Mouse (Mus musculus): Measurements from ENCODE around the gene A930002H24Rik. TPM values are rescaled to one million over a fixed set of nuclear protein-coding genes. Genes with fewer than 3 reads are reported as not detected.
"Not testable (repeated sequence)": the region's sequence is repeated elsewhere in the genome, so short reads cannot be mapped to it uniquely, and the experiment has no call there.

The A930002H24Rik gene
- polyA plus RNA-seq, 1 experiment from 2014 or later: 1.9 TPM

- no peak overlapping the region for H3K4me3 ChIP-seq (replicated peaks)
- H3K4me1 ChIP-seq: 0 out of 2 replicates have a peak, but pooled peaks cover 7% of the 10 kb centered on the region
- no peak overlapping the region for H3K27ac ChIP-seq (replicated peaks)
- H3K27me3 ChIP-seq: no peaks in the 10 kb centered on the region
- H3K9me3 ChIP-seq (replicated peaks): no peaks in the 10 kb centered on the region
- 62% methylated on average over 3 of the region's 3 CpGs for WGBS
- no peak overlapping the region for H3K9ac ChIP-seq
- no peaks in the 10 kb centered on the region for H3K36me3 ChIP-seq
- no peak for ATAC-seq (ENCODE audit: insufficient number of reproducible peaks, low FRiP score, low TSS enrichment, low read depth)
- H3K4me2 ChIP-seq (replicated peaks): no peak overlapping the region
These were observed 1.2 kb downstream of the A930002H24Rik start for GRCm38 (mm10) chr17:63862399-63862798.

- no peak overlapping the region for H3K4me3 ChIP-seq (replicated peaks)
- no peak overlapping the region for H3K9ac ChIP-seq
- no peaks in the 10 kb centered on the region for H3K9me3 ChIP-seq (replicated peaks)
- H3K27me3 ChIP-seq: no peaks in the 10 kb centered on the region
- no peaks in the 10 kb centered on the region for H3K36me3 ChIP-seq
- 35% methylated on average over 4 of the region's 4 CpGs for WGBS
- no peak for ATAC-seq (ENCODE audit: insufficient number of reproducible peaks, low FRiP score, low TSS enrichment, low read depth)
- H3K27ac ChIP-seq (replicated peaks): no peak overlapping the region
- H3K4me2 ChIP-seq (replicated peaks): no peak overlapping the region
- 0 out of 2 replicates have a peak, but pooled peaks cover 7% of the 10 kb centered on the region for H3K4me1 ChIP-seq
These were observed 2.6 kb downstream of the A930002H24Rik start for GRCm38 (mm10) chr17:63860988-63861387.

GRCm38 (mm10) chr17:63857023-63857544, 6.5 kb downstream of the A930002H24Rik start:
- no peaks in the 10 kb centered on the region for H3K9me3 ChIP-seq (replicated peaks)
- 73% methylated on average over 7 of the region's 7 CpGs for WGBS
- H3K9ac ChIP-seq: no peak overlapping the region
- H3K27me3 ChIP-seq: no peaks in the 10 kb centered on the region
- no peaks in the 10 kb centered on the region for H3K36me3 ChIP-seq
- ATAC-seq (ENCODE audit: insufficient number of reproducible peaks, low FRiP score, low TSS enrichment, low read depth): no peak
- no peak overlapping the region for H3K27ac ChIP-seq (replicated peaks)
- H3K4me3 ChIP-seq (replicated peaks): no peak overlapping the region
- H3K4me2 ChIP-seq (replicated peaks): no peak overlapping the region
- no peaks in the 10 kb centered on the region for H3K4me1 ChIP-seq

GRCm38 (mm10) chr17:63850016-63850415, 13.6 kb downstream of the A930002H24Rik start:
- no peak overlapping the region for H3K9ac ChIP-seq
- no peaks in the 10 kb centered on the region for H3K27me3 ChIP-seq
- no peaks in the 10 kb centered on the region for H3K36me3 ChIP-seq
- H3K27ac ChIP-seq (replicated peaks): no peak overlapping the region
- WGBS: 78% methylated on average over 9 of the region's 9 CpGs
- no peaks in the 10 kb centered on the region for H3K4me1 ChIP-seq
- H3K4me3 ChIP-seq (replicated peaks): peak overlapping the region; percentile 72
- ATAC-seq (ENCODE audit: insufficient number of reproducible peaks, low FRiP score, low TSS enrichment, low read depth): no peak
- no peaks in the 10 kb centered on the region for H3K9me3 ChIP-seq (replicated peaks)
- H3K4me2 ChIP-seq (replicated peaks): peak overlapping the region; percentile 69; the same call in 1 of the 2 replicates

GRCm38 (mm10) chr17:63849566-63849965, 14.0 kb downstream of the A930002H24Rik start:
- Histone ChIP-seq H3K4me2 (replicated peaks) (peak overlapping the region; percentile 69), H3K27ac (replicated peaks) (peak overlapping the region; percentile 58; the same call in 1 of the 2 replicates), H3K9me3 (replicated peaks) (no peaks in the 10 kb centered on the region), H3K4me1 (no peaks in the 10 kb centered on the region), H3K4me3 (replicated peaks) (peak overlapping the region; percentile 72), H3K9ac (peak overlapping the region; percentile 68), H3K27me3 (no peaks in the 10 kb centered on the region), H3K36me3 (no peaks in the 10 kb centered on the region)
- WGBS: under 1% methylated on average over 22 of the region's 22 CpGs
- peak; percentile 98 for ATAC-seq (ENCODE audit: insufficient number of reproducible peaks, low FRiP score, low TSS enrichment, low read depth)

GRCm38 (mm10) chr17:63849151-63849550, 14.4 kb downstream of the A930002H24Rik start:
- H3K27ac ChIP-seq (replicated peaks): peak overlapping the region; percentile 58; the same call in 1 of the 2 replicates
- WGBS: 6% methylated on average over 6 of the region's 6 CpGs
- ATAC-seq (ENCODE audit: insufficient number of reproducible peaks, low FRiP score, low TSS enrichment, low read depth): no peak

GRCm38 (mm10) chr17:63845766-63846165, 17.8 kb downstream of the A930002H24Rik start:
- H3K4me3 ChIP-seq (replicated peaks); H3K36me3 ChIP-seq; H3K4me1 ChIP-seq; H3K4me2 ChIP-seq (replicated peaks); H3K9me3 ChIP-seq (replicated peaks); ATAC-seq (ENCODE audit: insufficient number of reproducible peaks, low FRiP score, low TSS enrichment, low read depth); H3K27ac ChIP-seq (replicated peaks); H3K9ac ChIP-seq; H3K27me3 ChIP-seq: not testable (repeated sequence)
- 89% methylated on average over 3 of the region's 3 CpGs for WGBS

More at GRCm38 (mm10) chr17:63849151-63849550, 14.4 kb downstream of the A930002H24Rik start:
- H3K4me1 ChIP-seq: no peaks in the 10 kb centered on the region
- H3K4me3 ChIP-seq (replicated peaks): peak overlapping the region; percentile 72
- no peaks in the 10 kb centered on the region for H3K36me3 ChIP-seq
- no peaks in the 10 kb centered on the region for H3K9me3 ChIP-seq (replicated peaks)
- peak overlapping the region; percentile 68 for H3K9ac ChIP-seq
- no peaks in the 10 kb centered on the region for H3K27me3 ChIP-seq
- peak overlapping the region; percentile 69 for H3K4me2 ChIP-seq (replicated peaks)

GRCm38 (mm10) chr17:63844936-63845335, 18.7 kb downstream of the A930002H24Rik start:
- no peak overlapping the region for H3K27ac ChIP-seq (replicated peaks)
- 79% methylated on average over 5 of the region's 5 CpGs for WGBS
- H3K4me2 ChIP-seq (replicated peaks): no peak overlapping the region
- no peaks in the 10 kb centered on the region for H3K9me3 ChIP-seq (replicated peaks)
- no peaks in the 10 kb centered on the region for H3K4me1 ChIP-seq
- H3K4me3 ChIP-seq (replicated peaks): no peak overlapping the region
- no peaks in the 10 kb centered on the region for H3K36me3 ChIP-seq
- H3K27me3 ChIP-seq: no peaks in the 10 kb centered on the region
- no peak for ATAC-seq (ENCODE audit: insufficient number of reproducible peaks, low FRiP score, low TSS enrichment, low read depth)
- no peak overlapping the region for H3K9ac ChIP-seq

GRCm38 (mm10) chr17:63842226-63842625, 21.4 kb downstream of the A930002H24Rik start:
- no peaks in the 10 kb centered on the region for H3K4me1 ChIP-seq
- no peak overlapping the region for H3K4me2 ChIP-seq (replicated peaks)
- H3K9me3 ChIP-seq (replicated peaks): no peaks in the 10 kb centered on the region
- ATAC-seq (ENCODE audit: insufficient number of reproducible peaks, low FRiP score, low TSS enrichment, low read depth): no peak
- 75% methylated on average over 1 of the region's 1 CpGs for WGBS
- H3K4me3 ChIP-seq (replicated peaks): no peak overlapping the region
- no peaks in the 10 kb centered on the region for H3K36me3 ChIP-seq
- H3K27ac ChIP-seq (replicated peaks): no peak overlapping the region
- H3K27me3 ChIP-seq: no peaks in the 10 kb centered on the region
- H3K9ac ChIP-seq: no peak overlapping the region

GRCm38 (mm10) chr17:63839636-63840269, 23.8 kb downstream of the A930002H24Rik start:
- Histone ChIP-seq H3K4me2 (replicated peaks) (no peak overlapping the region), H3K4me1 (no peaks in the 10 kb centered on the region), H3K27ac (replicated peaks) (no peak overlapping the region), H3K9ac (no peak overlapping the region), H3K36me3 (no peaks in the 10 kb centered on the region), H3K4me3 (replicated peaks) (no peak overlapping the region), H3K27me3 (no peaks in the 10 kb centered on the region), H3K9me3 (replicated peaks) (no peaks in the 10 kb centered on the region)
- WGBS: 86% methylated on average over 3 of the region's 3 CpGs
- ATAC-seq (ENCODE audit: insufficient number of reproducible peaks, low FRiP score, low TSS enrichment, low read depth): no peak

- Histone ChIP-seq H3K9ac (no peak overlapping the region), H3K4me2 (replicated peaks) (no peak overlapping the region), H3K36me3 (no peaks in the 10 kb centered on the region), H3K27me3 (no peaks in the 10 kb centered on the region), H3K9me3 (replicated peaks) (no peaks in the 10 kb centered on the region), H3K4me1 (no peaks in the 10 kb centered on the region), H3K27ac (replicated peaks) (no peak overlapping the region), H3K4me3 (replicated peaks) (no peak overlapping the region)
- no peak for ATAC-seq (ENCODE audit: insufficient number of reproducible peaks, low FRiP score, low TSS enrichment, low read depth)
- WGBS: 88% methylated on average over 8 of the region's 8 CpGs
These were observed 25.4 kb downstream of the A930002H24Rik start for GRCm38 (mm10) chr17:63838144-63838543.

GRCm38 (mm10) chr17:63836641-63837040, 26.9 kb downstream of the A930002H24Rik start:
- ATAC-seq (ENCODE audit: insufficient number of reproducible peaks, low FRiP score, low TSS enrichment, low read depth): no peak
- Histone ChIP-seq H3K9ac (no peak overlapping the region), H3K9me3 (replicated peaks) (no peaks in the 10 kb centered on the region), H3K36me3 (no peaks in the 10 kb centered on the region), H3K27me3 (no peaks in the 10 kb centered on the region), H3K4me3 (replicated peaks) (no peak overlapping the region), H3K4me2 (replicated peaks) (no peak overlapping the region), H3K27ac (replicated peaks) (no peak overlapping the region), H3K4me1 (no peaks in the 10 kb centered on the region)
- WGBS: 64% methylated on average over 8 of the region's 8 CpGs

Measured in embryonic facial prominence, embryonic 15.5 days (tissue).